Mouse (Mus musculus) frontal cortex, adult (tissue): Measurements from ENCODE around the gene Cpsf2.
"Not testable (repeated sequence)": the region's sequence is repeated elsewhere in the genome, so short reads cannot be mapped to it uniquely, and the experiment has no call there.

Experiments
- ATAC-seq: cut with Nextera tagmentation; 2 replicates; pipeline ENCODE4 v1.9.2; 2017; ENCODE audit warnings: mild to moderate bottlenecking, moderate library complexity, mixed read lengths; ENCODE audit not compliant: low TSS enrichment

Gene Cpsf2

DNA sequence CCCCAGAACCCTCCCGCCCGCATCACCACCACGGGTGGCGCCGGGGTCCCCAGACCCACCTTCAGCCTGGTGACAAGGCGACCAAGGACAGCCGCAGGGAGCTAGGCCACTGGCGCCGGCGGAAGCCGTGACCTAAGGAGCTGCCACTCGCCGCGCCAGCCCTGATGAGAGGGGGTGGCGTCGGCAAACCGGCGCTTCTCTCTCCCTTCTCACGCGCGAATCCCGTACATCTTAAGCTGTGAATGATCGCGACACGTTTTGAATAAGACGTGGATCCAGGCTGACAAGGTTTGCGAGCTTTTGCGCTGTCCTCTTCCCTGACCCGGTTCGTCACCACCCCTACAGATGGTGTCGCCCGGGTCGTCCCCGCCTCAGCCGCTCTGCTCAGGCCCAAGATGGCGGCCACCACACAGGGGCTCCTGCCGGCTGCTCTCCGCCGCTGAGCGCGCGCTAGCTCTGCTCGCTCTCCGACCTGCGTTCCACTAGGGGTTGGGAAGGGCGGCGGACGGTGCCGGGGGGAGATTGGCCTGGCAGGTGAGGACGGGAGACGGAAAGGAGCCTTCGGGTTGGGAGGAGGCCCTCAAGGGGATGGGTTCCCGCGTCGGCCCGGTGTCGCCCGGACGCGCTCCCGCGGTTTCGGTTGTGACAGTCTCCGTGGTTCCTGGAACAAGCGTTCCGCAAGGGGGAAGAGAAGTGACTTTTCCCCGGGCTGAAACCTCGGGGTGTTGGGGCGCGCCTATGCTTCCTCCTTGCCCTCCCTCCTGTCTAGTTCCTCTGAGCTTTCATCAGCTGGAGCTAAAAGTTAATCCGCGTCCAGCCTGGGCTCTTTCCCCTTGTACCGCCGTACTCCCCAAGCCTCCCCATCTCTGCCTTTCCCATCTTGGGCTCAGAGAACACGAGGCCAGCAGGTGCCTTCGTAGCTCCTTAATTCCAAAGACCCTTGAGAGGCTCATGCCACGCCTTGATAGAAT lies at the start of gene Cpsf2:
TSS of gene Cpsf2 (plus strand) at position 388 of the 971 bp plus-strand sequence.
- ATAC-seq, result peak; percentile 92

DNA sequence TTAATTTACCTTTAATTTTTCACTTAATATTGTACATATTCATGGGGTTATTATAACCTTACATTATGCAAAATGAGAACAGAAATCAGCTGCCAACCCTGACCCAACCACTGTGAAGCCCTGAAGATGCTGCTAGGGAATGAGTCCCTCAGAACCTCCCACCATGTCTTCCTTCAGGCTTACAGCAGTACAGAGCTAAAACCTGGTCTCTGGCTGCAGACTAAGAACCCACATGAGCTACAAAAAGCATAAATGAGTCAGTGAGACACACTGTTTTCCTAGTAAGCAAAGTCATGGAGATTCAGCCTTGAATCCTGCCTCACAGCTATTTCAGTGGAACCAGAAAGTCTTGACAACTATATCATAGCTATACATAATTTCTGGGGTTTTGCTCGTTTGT lies 47.4 kb upstream of the Cpsf2 start:
- ATAC-seq, result peak; percentile 52; the same call in 1 of the 2 replicates

DNA sequence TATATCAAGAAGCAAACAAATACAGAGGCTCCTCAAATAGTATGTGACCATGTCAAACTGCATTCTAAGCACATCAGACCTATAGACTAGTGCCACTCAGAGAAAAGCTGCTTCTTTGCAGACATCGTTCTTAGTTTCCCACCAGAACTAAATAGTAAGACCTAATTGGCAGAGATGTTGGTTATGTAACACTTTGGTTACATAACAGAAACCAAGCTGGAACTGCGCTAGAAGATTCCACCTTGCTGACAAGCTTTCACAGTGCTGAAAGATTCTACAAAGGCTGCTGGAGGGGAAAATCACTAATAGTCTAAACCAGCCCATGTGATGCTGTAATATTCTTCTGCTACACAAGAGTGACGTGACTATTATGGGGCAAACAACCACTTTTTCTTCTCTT lies 40.6 kb upstream of the Cpsf2 start:
- peak; percentile 85 for ATAC-seq

- peak; percentile 31; the same call in 1 of the 2 replicates for ATAC-seq
Observed at GRCm38 (mm10) chr12:101937572-101937971, 38.2 kb upstream of the Cpsf2 start.

DNA sequence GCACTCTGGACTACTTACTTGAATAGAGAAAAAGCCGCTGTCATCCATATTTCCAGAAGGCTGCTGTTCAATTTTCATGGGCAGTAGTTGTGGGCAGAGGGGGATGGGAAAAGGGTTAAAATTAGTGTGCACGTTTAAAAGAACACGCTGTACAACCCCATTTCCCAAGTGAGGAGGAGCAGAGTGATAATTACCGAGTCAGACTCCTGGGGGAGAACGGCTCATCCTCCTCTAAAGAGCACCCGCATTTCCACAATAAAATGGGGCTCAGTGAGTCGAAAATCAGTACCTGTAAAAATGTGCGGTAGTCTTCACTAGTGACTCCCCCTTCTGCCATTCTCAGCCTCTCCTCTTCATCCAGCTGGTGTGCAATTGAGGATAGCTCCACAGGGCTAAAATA lies 27.8 kb upstream of the Cpsf2 start:
- peak; percentile 83 for ATAC-seq

GRCm38 (mm10) chr12:101948801-101949200 lies 27.0 kb upstream of the Cpsf2 start:
- no peak for ATAC-seq

GRCm38 (mm10) chr12:101955821-101956220 lies 20.0 kb upstream of the Cpsf2 start:
- ATAC-seq, result not testable (repeated sequence)

DNA sequence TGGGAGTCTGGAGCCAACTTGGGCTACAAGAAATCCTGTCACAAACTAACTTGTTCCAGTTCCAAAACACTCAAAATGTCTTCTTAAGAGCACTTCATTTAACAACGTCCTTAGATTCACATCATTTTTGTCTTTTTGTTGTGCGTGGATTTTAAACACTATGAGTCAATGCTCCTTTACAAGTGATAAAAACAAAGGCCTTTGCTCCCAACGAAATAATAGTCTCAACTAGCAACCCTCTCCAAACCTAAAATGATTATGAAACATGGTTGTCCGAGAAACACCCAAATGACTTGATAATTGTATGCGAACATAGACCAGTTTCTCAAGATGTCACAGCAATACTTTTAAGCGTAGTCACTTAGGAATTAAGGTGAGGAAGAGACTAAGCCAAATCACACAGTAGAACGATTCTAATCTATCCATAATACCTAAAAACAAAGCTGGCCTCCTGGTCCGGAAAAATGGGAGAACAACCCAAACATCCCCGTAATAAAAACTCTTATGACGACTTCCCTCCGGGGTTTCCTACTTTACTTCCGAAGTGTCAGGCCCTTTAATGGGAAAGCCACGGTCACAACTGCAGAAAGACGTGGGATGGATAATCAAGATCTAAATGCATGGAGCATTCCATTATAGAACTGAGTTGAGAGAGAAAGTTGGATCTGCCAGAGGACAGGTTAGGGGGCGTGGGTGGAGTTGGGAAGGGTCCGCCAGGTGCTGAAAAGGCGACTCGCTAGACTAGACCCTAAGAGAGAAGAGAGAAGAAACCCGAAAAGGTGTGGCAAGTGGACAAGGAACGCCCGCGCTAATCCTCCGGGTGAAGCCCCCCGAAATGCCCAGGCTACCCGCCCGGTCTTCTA lies 18.5 kb upstream of the Cpsf2 start:
- peak; percentile 38; the same call in 1 of the 2 replicates for ATAC-seq

DNA sequence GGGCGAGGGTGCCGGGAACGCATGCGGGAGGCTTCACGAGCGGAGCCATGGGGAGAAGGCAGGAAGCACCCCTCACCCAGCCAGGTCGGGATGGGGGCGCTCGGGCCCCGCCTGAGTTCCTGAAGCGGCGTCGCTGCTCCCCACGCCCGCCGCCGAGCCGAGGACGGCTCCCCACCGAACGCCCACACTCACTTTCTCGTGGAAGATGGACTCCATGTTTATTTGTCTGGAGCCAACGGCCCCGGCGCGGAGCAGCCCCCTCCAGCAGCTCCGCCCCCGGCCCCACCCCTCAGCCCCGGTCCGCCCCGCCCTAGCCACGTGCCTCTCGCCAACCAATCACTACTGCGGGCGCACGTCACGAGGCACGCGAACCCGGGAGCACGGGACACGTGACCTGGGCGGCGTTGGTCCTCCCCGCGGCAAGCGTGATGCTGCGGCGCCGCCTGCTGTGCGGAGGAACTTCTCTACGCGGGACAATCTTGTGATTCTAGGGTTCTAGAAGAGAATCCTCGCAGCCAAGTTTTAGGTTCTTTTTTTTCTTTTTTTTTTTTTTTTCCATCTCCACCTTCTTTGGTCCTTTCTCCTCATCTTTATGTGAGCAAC lies 17.7 kb upstream of the Cpsf2 start, which contains the start of gene Atxn3:
TSS of gene Atxn3 (minus strand) at position 305 of the 603 bp plus-strand sequence.
- peak; percentile 94 for ATAC-seq

GRCm38 (mm10) chr12:101958556-101958955 lies 17.2 kb upstream of the Cpsf2 start:
- no peak for ATAC-seq

GRCm38 (mm10) chr12:101958960-101959780 lies 16.6 kb upstream of the Cpsf2 start:
- ATAC-seq, result not testable (repeated sequence)

DNA sequence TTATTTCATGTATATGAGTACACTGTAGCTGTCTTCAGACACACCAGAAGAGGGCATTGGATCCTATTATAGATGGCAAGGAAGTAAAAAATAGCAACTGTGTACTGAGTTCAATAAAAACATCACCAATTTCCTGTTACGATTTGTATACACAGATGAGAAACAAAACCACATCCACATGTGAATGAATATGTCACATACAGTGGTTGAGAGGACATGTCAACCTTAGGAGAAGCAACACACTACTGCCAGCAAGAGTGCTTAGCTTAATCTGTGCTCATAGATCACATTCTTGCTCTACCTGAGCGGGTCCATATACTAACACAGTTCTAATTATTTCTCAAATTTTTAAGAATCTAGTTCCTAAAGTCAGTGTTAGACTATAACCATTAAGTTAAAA lies 4.5 kb upstream of the Cpsf2 start:
- ATAC-seq, result no peak

- ATAC-seq, result no peak
Observed at GRCm38 (mm10) chr12:101972230-101972629, 3.6 kb upstream of the Cpsf2 start.

- ATAC-seq, result no peak
Observed at GRCm38 (mm10) chr12:101974571-101974970, 1.2 kb upstream of the Cpsf2 start.

DNA sequence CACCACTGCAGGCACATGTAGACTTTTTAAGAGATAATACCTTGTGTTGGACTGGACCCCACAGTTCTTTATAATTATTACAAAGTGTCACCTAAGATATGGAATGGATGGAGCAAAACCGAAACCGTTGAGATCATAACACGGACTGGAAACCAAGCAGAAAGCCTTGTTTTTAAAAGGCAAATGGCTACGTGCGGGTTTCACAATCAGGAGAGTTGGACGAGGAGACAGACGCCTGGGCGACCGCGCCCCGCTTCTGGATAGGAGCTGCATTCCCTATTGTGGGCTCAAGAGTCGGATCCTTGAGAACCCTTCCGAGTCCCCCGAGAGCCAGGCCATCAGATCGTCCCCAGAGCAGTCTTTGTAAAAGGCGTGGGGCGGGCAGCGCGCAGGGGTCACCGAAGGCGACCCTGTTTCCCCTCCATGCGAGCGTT lies 604 bp upstream of the Cpsf2 start:
- ATAC-seq, result peak; percentile 41

GRCm38 (mm10) chr12:101976651-101977403 lies 1.0 kb downstream of the Cpsf2 start:
- peak; percentile 7; the same call in 1 of the 2 replicates for ATAC-seq

- ATAC-seq, result no peak
Observed at GRCm38 (mm10) chr12:101977404-101977915, 1.7 kb downstream of the Cpsf2 start.

- ATAC-seq, result no peak
Observed at GRCm38 (mm10) chr12:101978162-101978561, 2.4 kb downstream of the Cpsf2 start.

DNA sequence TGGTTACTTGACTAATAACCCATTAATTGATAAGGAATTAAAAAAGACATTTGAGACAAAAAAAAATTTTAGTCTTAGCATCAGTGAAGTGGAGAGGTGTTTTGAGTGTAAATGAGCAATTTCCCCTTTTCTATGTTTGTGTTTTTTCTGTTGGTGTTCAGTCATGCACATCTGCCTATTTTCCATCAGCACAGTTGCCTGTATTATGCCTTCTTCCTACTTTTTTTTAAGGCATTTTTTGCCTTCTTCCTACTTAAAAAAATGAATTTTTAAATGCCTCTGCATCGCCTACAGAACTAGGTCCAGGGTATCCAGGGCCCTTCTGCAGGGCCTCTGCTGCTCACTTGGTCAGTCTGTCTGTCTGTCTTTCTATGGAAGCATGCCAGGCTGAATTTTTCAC lies 2.8 kb downstream of the Cpsf2 start:
- ATAC-seq, result no peak

- no peak for ATAC-seq
Observed at GRCm38 (mm10) chr12:101979213-101979750, 3.5 kb downstream of the Cpsf2 start.
